Mouse (Mus musculus) adrenal gland, postnatal 10 days (tissue): Measurements from ENCODE around the gene Gm44579. TPM values are rescaled to one million over a fixed set of nuclear protein-coding genes. Genes with fewer than 3 reads are reported as not detected.

ENCODE experiments used
- DNase-seq: peaks from one replicate; pipeline ENCODE4 v3.0.0; 2021; ENCODE audit warnings: mixed read lengths
- long read RNA-seq, 2 experiments: library from polyadenylated mRNA; stranded (forward); transcript quantifications; one replicate each; pipeline ENCODE4 v2.0.0; 2021
- total RNA-seq, 2 experiments: library from RNA; stranded (reverse); gene quantifications; 2 replicates each; pipeline ENCODE4 v1.2.3; 2021

Gene Gm44579
- not detected for total RNA-seq
- long read RNA-seq, experiment 1, result 0 reads
- long read RNA-seq, experiment 2, result 0 reads

DNA sequence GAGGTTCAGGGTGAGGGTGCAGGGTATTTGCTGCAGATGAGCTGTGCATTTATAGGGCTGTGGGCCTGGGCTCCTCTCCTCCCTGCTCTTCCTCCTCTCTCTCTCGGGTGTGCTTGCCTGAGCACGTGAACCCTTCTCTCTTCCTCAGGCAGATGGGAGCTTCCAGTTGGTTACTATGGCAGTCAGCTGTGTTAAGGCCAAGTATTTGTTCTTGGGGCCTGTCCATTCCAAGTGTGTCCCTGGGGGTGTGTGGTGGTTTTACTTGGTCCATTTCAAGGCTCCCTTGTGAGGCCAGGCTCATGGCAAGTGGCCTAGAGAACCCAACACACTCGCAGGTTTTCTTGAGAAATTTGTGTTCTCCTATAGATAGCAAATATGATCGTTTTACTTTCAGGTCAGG, at the start of gene Gm44579, which contains the start of gene Olfr287:
Gene Gm44579 (minus strand): TSS at position 101 of the 400 bp plus-strand sequence.
Gene Olfr287 (minus strand): TSS at position 180 of the 400 bp plus-strand sequence.
- DNase-seq, result peak; percentile 29

GRCm38 (mm10) chr15:98257776-98258175, 37.0 kb upstream of the Gm44579 start:
- no peak for DNase-seq

- DNase-seq, result no peak
These were observed 36.4 kb upstream of the Gm44579 start, which contains the start of gene H1fnt for GRCm38 (mm10) chr15:98257193-98257592. TSS of gene H1fnt (minus strand) at chr15:98257293.

GRCm38 (mm10) chr15:98256271-98256670, 35.5 kb upstream of the Gm44579 start:
- peak; percentile 46 for DNase-seq

DNA sequence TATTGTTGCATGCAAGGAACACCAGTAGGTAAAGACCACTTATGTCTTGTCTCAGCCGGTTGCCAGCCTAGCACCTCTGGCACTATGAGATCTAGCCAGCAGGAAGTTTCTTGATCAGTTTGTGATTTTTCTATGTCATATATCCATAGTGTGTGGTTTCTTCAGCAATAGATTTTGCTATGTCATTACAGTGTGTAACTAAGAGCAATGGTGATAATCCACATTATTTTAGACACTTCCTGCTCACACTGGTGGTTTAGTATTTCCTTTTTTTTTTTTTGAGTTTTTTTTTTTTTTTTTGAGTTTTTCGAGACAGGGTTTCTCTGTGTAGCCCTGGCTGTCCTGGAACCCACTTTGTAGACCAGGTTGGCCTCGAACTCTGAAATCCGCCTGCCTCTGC, 14.7 kb upstream of the Gm44579 start:
- no peak for DNase-seq

GRCm38 (mm10) chr15:98234350-98234749, 13.6 kb upstream of the Gm44579 start, which contains the start of gene Olfr286:
TSS of gene Olfr286 (minus strand) at chr15:98234450.
- DNase-seq, result no peak

- no peak for DNase-seq
These were observed 5.3 kb upstream of the Gm44579 start for GRCm38 (mm10) chr15:98226096-98226495.

- peak; percentile 9 for DNase-seq
These were observed 4.8 kb upstream of the Gm44579 start for GRCm38 (mm10) chr15:98225610-98226009.

DNA sequence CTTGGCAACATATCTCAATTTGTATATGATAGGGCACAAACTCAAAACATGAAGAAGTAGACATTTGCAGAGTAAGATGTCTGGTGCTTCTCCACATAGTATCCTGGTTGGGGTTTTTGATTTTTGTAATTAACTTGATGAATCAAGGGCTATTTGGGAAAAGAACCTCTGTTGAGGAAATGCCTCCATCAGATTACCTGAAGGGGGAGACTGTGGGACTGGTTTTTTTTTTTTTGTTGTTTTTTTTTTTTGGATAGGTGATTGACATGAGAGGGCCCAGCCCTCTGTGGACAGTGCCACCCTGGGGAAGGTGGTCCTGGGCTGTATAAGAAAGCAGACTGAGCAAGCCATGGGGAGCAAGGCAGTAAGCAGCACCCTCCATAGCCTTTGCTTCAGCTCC, 1.6 kb upstream of the Gm44579 start:
- no peak for DNase-seq

GRCm38 (mm10) chr15:98214130-98214529, 6.6 kb downstream of the Gm44579 start:
- DNase-seq, result no peak

GRCm38 (mm10) chr15:98213336-98213870, 7.4 kb downstream of the Gm44579 start:
- DNase-seq, result peak; percentile 13

GRCm38 (mm10) chr15:98209676-98210075, 11.1 kb downstream of the Gm44579 start:
- DNase-seq, result no peak

- DNase-seq, result peak; percentile 16
These were observed 25.3 kb downstream of the Gm44579 start, which contains the start of gene Olfr288 for GRCm38 (mm10) chr15:98195442-98195841. TSS of gene Olfr288 (minus strand) at chr15:98195542.

DNA sequence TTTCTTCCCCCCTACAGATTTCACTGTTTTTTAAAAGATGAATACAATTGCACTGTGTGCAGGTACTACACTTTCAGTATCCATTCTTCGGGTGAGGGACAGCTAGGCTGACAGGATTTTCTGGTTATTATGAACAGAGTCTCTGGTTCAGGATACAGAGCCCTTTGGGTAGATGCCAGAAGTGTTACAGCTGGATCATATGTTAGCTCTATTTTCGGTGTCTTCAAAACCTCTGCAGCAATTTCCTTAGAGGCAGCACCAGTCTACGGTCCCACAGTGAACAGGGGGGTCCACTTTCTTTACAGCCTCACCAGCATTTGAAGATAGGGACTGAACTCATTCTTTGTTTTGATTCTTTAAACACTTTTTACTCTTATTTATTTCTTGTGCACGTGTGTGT, 36.3 kb downstream of the Gm44579 start:
- no peak for DNase-seq

GRCm38 (mm10) chr15:98181856-98182570, 38.8 kb downstream of the Gm44579 start:
- no peak for DNase-seq

DNA sequence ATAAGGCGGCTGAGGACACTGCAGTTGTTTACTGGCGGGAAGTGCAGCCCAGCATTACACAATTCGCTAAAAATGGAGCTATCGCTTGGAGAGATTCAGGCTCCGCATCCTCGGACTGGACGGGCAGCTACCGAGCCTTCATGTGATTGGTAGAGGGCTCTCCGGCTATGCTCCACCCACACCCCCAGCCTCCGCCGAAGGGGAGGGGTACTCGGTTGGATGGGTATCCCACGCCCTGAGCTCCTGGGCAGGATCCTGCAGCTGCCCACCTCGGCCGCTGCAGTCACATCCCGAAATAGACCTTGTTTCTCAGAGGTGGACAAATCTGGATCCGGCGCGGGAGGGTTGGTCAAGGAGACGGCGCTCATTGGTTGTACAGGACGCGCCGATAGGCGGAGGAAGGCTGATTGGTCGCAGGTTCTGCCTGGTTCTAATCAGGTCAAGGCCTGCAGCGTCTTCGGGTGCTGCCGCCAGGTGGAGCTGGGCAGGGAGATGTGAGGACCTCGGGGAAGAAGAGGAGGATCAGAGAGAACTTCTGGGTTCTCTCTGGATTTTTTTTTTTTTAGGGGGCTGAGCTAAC, 39.6 kb downstream of the Gm44579 start:
- DNase-seq, result peak; percentile 93

GRCm38 (mm10) chr15:98180567-98181131, 40.1 kb downstream of the Gm44579 start:
- DNase-seq, result no peak

GRCm38 (mm10) chr15:98177320-98177719, 43.5 kb downstream of the Gm44579 start:
- no peak for DNase-seq

DNA sequence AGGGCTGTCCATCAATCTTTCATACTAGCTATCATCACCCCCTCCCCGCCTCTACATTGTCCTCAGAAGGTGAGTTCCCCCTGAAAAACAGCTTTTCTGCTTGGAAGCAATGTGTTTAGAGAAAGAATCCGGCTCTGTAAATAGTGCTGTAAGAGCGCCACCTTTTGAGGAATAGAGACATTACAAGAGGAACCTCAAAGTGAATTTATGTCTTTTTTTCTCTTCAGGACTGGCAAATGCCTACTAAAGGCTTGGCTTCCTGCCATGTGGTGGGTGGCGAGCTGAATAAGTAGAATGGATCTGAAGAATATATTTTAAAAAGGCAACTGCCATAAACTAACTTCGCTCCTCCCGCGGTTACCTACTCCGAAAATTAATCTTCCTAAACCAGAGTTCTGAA, 47.0 kb downstream of the Gm44579 start:
- DNase-seq, result peak; percentile 26

GRCm38 (mm10) chr15:98172113-98172512, 48.7 kb downstream of the Gm44579 start:
- no peak for DNase-seq

DNA sequence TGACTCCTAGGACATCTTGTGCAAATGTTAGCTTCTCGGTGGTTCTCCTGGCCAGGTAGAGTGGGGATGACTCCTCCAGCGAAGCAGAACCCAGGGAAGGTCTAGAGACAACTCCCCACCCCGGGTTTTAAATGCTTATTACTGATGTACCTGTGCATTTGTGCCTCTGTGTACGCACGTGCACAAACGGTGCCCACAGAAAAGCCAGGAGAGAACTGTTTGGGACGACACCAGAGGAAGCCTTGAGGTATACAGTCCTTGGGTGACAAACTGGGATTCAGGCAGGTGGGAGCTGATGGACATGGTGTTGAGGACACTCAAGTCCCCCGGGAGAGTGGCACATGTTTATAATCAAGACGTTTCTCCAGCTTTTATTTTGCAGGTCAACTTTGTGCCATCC, 49.9 kb downstream of the Gm44579 start:
- no peak for DNase-seq

DNA sequence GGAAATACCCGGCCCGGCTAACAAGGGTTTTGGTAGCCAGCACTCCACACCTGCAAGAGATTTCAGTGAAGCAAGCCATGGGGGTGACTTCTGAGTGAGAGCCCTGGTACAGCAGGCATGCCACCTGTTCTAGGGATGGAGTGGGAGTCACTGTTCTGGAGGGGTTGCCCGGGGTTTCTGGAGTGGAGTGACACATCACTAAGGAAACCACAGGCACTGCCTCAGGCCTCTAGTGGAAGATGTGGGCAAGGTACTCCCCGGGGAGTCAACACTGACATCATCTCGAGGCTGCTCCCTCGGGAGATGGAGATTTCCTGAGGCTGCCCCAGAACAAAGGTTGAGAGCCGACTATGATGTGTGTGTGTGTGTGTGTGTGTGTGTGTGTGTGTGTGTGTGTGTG, 50.4 kb downstream of the Gm44579 start:
- DNase-seq, result no peak

DNA sequence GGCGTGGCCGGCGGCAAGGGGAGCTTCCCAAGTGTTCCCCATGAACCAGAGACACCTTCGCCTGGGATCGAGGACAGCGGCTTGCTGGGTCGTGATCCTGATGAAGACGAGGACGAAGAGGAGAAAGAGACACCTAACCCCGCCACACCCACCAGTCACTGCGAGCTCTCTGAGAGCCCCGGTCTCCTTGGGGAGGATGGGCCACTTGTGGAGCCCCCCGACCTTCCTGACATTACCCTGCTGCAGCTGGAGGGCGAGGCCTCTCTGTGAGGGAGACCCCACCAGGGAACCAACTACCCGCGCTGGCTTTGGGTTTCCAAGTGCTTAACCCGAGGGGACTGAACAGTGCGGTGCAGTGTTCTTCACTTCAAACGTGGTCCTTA, 52.2 kb downstream of the Gm44579 start:
- DNase-seq, result no peak
